Mouse (Mus musculus) right cerebral cortex, postnatal 25 days (tissue): ENCODE results near the gene Gm20517.

Experiments used
- DNase-seq: peaks from one replicate; pipeline ENCODE4 v3.0.0; 2022

Gm20517 gene

GRCm38 (mm10) chr17:47712889-47713571 is 101.6 kb downstream of the Gm20517 start:
- no peak for DNase-seq

- DNase-seq, result no peak
Observed at GRCm38 (mm10) chr17:47715037-47715436, 103.6 kb downstream of the Gm20517 start.

DNA sequence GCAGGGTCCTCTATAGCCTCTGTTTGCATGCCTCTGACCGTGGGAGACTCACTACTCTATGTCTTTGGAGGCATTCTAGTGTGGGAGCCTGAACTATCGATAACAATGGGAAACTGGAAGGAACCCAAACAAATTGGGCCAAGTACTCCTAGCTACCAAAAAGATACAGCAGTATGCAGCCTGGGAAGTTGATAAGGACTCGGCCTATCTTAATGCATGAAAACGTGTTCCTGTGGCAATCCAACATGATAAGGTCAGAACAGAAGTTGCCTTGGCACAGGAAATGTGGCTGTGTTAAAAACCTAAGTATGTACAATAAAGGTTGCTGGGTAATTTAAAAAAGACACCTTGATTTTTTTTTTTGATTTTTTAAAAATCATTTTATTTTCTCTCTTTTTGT is 109.8 kb downstream of the Gm20517 start:
- no peak for DNase-seq

GRCm38 (mm10) chr17:47726566-47726965 is 115.2 kb downstream of the Gm20517 start, which contains the start of gene Pgc:
Pgc (plus strand) TSS chr17:47726842.
- no peak for DNase-seq

DNA sequence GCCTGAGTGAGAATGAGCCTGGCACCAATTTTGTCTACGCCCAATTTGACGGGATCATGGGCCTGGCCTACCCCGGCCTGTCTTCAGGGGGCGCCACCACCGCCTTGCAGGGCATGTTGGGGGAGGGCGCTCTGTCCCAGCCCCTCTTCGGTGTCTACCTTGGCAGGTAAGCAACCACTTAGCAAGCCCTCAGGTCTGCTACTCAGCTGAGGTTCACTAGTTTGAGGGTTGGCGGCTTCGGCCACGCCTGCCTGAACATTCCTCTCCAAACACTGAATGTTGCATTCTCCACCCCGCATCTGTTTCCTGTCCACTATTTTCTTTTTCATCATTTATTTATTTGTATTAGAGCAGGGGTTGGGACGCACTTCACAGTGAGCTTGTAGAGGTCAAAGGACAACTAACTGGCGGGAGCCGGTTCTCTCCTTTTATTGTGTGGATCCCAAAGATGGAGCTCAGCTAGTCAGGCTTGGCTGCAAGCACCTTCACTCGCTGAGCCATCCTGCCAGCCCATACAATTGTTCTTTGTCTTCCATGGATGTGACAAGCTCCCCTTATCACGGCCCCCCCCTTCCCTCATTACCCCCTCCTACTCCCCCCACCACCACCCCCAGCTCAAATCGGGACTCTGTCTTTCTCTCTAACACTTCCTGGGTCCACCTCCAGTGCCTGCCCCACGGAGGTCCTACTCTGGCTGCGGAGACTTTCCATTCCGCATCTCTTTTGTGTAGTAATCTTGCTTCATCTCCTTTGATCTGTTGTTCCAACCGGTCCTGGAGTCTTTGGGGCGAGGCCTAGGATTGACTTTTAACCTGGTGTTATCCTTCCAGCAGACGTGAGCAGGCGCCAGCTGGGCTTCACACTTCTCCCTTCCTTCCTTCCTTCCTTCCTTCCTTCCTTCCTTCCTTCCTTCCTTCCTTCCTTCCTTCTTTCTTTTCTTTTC is 119.5 kb downstream of the Gm20517 start:
- DNase-seq, result no peak
